Mouse (Mus musculus) brain, embryonic 14.5 days (tissue): ENCODE measurements around the gene Sapcd1.

Experiments
- CTCF ChIP-seq: fragments of 200-500 bp; IDR thresholded peaks from 2 replicates; pipeline ENCODE4 v1.5.1; 2012; ENCODE audit warnings: inconsistent platforms, mild to moderate bottlenecking, moderate library complexity, borderline replicate concordance; ENCODE audit not compliant: insufficient read depth, insufficient read length; ENCODE audit errors: extremely low read depth
- POLR2A ChIP-seq: fragments of 200-500 bp; IDR thresholded peaks from 2 replicates; pipeline ENCODE4 v1.6.1; 2012; ENCODE audit warnings: mild to moderate bottlenecking, inconsistent platforms, borderline replicate concordance; ENCODE audit not compliant: poor library complexity, insufficient read depth, insufficient read length, severe bottlenecking; ENCODE audit errors: extremely low read depth

DNA sequence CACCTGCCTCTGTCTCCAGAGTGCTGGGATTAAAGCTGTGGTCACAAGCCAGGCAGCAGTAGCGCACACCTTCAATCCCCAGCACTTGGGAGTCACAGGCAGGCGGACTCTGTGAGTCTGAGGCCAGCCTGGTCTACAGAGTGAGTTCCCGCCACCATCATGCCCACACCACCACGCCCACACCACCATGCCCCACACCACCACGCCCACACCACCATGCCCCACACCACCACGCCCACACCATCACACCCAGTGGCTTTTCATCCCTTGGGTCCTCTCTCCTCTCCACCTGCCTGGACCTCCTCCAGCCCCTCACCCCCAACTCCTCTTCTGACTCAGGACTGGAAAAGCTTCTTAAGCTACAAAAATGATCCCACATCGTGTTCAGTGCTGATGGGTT lies 4.1 kb upstream of the Sapcd1 start:
- TF ChIP-seq POLR2A (no peak), CTCF (no peak)
